Mouse (Mus musculus) cerebellum, adult 2 months (tissue): ENCODE results near the gene App. TPM values are rescaled to one million over a fixed set of nuclear protein-coding genes. Genes with fewer than 3 reads are reported as not detected.
A peak's percentile ranks its signal among the peaks of the same experiment; 100 is the strongest.

Source experiments
- DNase-seq, 2 experiments: peaks; one replicate each; pipeline ENCODE4 v3.0.0; 2021
- H3K27ac ChIP-seq: fragments of 200-500 bp; 2 replicates; pipeline ENCODE4 v1.5.1; 2012; ENCODE audit warnings: low read length, control low read depth, inconsistent platforms; ENCODE audit not compliant: insufficient read depth
- H3K27me3 ChIP-seq: fragments of 200-500 bp; 2 replicates; pipeline ENCODE4 v1.6.1; 2012; ENCODE audit warnings: inconsistent platforms, mild to moderate bottlenecking, low read length, moderate library complexity; ENCODE audit not compliant: control insufficient read depth, insufficient read depth
- H3K4me1 ChIP-seq: fragments of 200-500 bp; 2 replicates; pipeline ENCODE4 v1.6.1; 2011; ENCODE audit warnings: low read length; ENCODE audit not compliant: control insufficient read depth, insufficient read depth
- H3K4me3 ChIP-seq: fragments of 200-500 bp; replicated peaks from 2 replicates; pipeline ENCODE3; 2011; ENCODE audit warnings: mild to moderate bottlenecking, low read depth, low read length, control low read depth; ENCODE audit not compliant: insufficient read depth
- CTCF ChIP-seq: fragments of 200-500 bp; IDR thresholded peaks from 2 replicates; pipeline ENCODE4 v1.5.1; 2011; ENCODE audit warnings: low read depth, mild to moderate bottlenecking, control low read depth, low read length, moderate library complexity, borderline replicate concordance; ENCODE audit not compliant: insufficient read depth
- POLR2A ChIP-seq: fragments of 200-500 bp; IDR thresholded peaks from 2 replicates; pipeline ENCODE4 v1.6.1; 2011; ENCODE audit warnings: low read length, control low read depth, borderline replicate concordance; ENCODE audit not compliant: insufficient read depth
- WGBS: fragments of 180-500 bp; shearing (Covaris S2); methylation state at CpG from one replicate; pipeline ENCODE4 v1.1.7; 2018; 5-methylcytosine and 5-hydroxymethylcytosine counted together
- polyA plus RNA-seq: library from polyadenylated mRNA; depleted of rRNA; stranded (reverse); fragments of >200 nt; gene quantifications from 2 replicates; pipeline ENCODE4 v1.2.3, GENCODE M21; 2012

App gene
- polyA plus RNA-seq, 1 experiment, result 1,076 TPM

- TF ChIP-seq CTCF (no peak), POLR2A (no peak)
- Histone ChIP-seq H3K27ac (no peak overlapping the region), H3K4me3 (no peak overlapping the region), H3K4me1 (no peaks in the 10 kb centered on the region; the same call in 1 of the 2 replicates), H3K27me3 (no peaks in the 10 kb centered on the region)
- 66% methylated on average over 5 of the region's 5 CpGs for WGBS
- DNase-seq, result no peak
These were observed 115.4 kb downstream of the App start for GRCm38 (mm10) chr16:85058138-85058537.

GRCm38 (mm10) chr16:85056212-85056611 lies 117.4 kb downstream of the App start:
- no peak for DNase-seq
- H3K27ac ChIP-seq, result no peak overlapping the region
- TF ChIP-seq CTCF (no peak), POLR2A (no peak)
- no peaks in the 10 kb centered on the region for H3K27me3 ChIP-seq
- H3K4me1 ChIP-seq, result no peaks in the 10 kb centered on the region; the same call in 1 of the 2 replicates
- no peak overlapping the region for H3K4me3 ChIP-seq
- 95% methylated on average over 10 of the region's 10 CpGs for WGBS

GRCm38 (mm10) chr16:85053996-85054395 lies 119.6 kb downstream of the App start:
- Histone ChIP-seq H3K4me1 (peaks cover 4% of the 10 kb centered on the region; the same call in 1 of the 2 replicates), H3K4me3 (no peak overlapping the region), H3K27ac (no peak overlapping the region), H3K27me3 (no peaks in the 10 kb centered on the region)
- TF ChIP-seq POLR2A (no peak), CTCF (no peak)
- no peak for DNase-seq
- 95% methylated on average over 7 of the region's 7 CpGs for WGBS

GRCm38 (mm10) chr16:85047310-85047709 lies 126.3 kb downstream of the App start:
- WGBS, result 58% methylated on average over 6 of the region's 6 CpGs
- peaks cover 7% of the 10 kb centered on the region for H3K4me1 ChIP-seq
- H3K27ac ChIP-seq, result no peak overlapping the region
- DNase-seq, result no peak
- no peak for TF ChIP-seq CTCF
- TF ChIP-seq POLR2A, result no peak
- no peak overlapping the region for H3K4me3 ChIP-seq
- no peaks in the 10 kb centered on the region for H3K27me3 ChIP-seq

GRCm38 (mm10) chr16:85041153-85041959 lies 132.2 kb downstream of the App start:
- H3K27me3 ChIP-seq, result no peaks in the 10 kb centered on the region
- no peak for DNase-seq
- WGBS, result 60% methylated on average over 3 of the region's 3 CpGs
- TF ChIP-seq CTCF, result no peak
- TF ChIP-seq POLR2A, result no peak
- H3K27ac ChIP-seq, result no peak overlapping the region
- no peak overlapping the region for H3K4me3 ChIP-seq
- H3K4me1 ChIP-seq, result peaks cover 16% of the 10 kb centered on the region

- H3K27ac ChIP-seq, result peak overlapping the region; percentile 69
- H3K27me3 ChIP-seq, result no peaks in the 10 kb centered on the region
- no peak overlapping the region for H3K4me3 ChIP-seq
- peaks cover 16% of the 10 kb centered on the region for H3K4me1 ChIP-seq
- peak; percentile 71 to 79 for DNase-seq
- WGBS, result 38% methylated on average over 8 of the region's 8 CpGs
- TF ChIP-seq POLR2A, result no peak
- peak; percentile 37; the same call in 1 of the 2 replicates for TF ChIP-seq CTCF
These were observed 134.8 kb downstream of the App start for GRCm38 (mm10) chr16:85038731-85039130.

- Histone ChIP-seq H3K4me3 (no peak overlapping the region), H3K27me3 (no peaks in the 10 kb centered on the region), H3K4me1 (peaks cover 16% of the 10 kb centered on the region), H3K27ac (peak overlapping the region; percentile 56; the same call in 1 of the 2 replicates)
- no peak for DNase-seq
- WGBS, result 57% methylated on average over 10 of the region's 10 CpGs
- TF ChIP-seq CTCF (no peak), POLR2A (no peak)
These were observed 135.5 kb downstream of the App start for GRCm38 (mm10) chr16:85037969-85038644.

GRCm38 (mm10) chr16:85035815-85036214 lies 137.8 kb downstream of the App start:
- Histone ChIP-seq H3K27ac (no peak overlapping the region), H3K27me3 (no peaks in the 10 kb centered on the region), H3K4me1 (peaks cover 16% of the 10 kb centered on the region), H3K4me3 (no peak overlapping the region)
- no peak for DNase-seq
- 84% methylated on average over 5 of the region's 5 CpGs for WGBS
- TF ChIP-seq POLR2A, result no peak
- no peak for TF ChIP-seq CTCF
